Mouse (Mus musculus) ES-E14 (cell line): ENCODE results near the gene Pde2a. TPM values are rescaled to one million over a fixed set of nuclear protein-coding genes. Genes with fewer than 3 reads are reported as not detected.

Experiments
- DNase-seq: peaks from one replicate; pipeline ENCODE4 v3.0.0-alpha.2; 2013; ENCODE audit warnings: low read depth, low spot score
- H3K27ac ChIP-seq: 2 replicates; pipeline ENCODE4 v1.5.1; 2012; ENCODE audit warnings: low read depth, mild to moderate bottlenecking, low read length, moderate library complexity, mixed read lengths; ENCODE audit not compliant: poor library complexity, insufficient read depth, severe bottlenecking
- H3K36me3 ChIP-seq: 2 replicates; pipeline ENCODE4 v1.6.1; 2012; ENCODE audit warnings: mild to moderate bottlenecking, low read length, moderate library complexity, mixed read lengths; ENCODE audit not compliant: control insufficient read depth, poor library complexity, insufficient read depth, severe bottlenecking
- H3K4me1 ChIP-seq, 2 experiments: fragments of 150-350 bp in 1 of 2; sonication (generic) in 1 of 2; 2 replicates each; pipeline ENCODE4 v1.6.1; 2012; ENCODE audit warnings: low read length in 2 of 2, mild to moderate bottlenecking in 1 of 2, mixed read lengths in 1 of 2; ENCODE audit not compliant: control insufficient read depth in 2 of 2, insufficient read depth in 2 of 2, poor library complexity in 1 of 2
- H3K4me3 ChIP-seq, 2 experiments: fragments of 150-350 bp in 1 of 2; sonication (generic) in 1 of 2; 2 replicates each; pipeline ENCODE4 v1.5.1; 2012; ENCODE audit warnings: low read length in 2 of 2, low read depth in 1 of 2, mild to moderate bottlenecking in 1 of 2, mixed read lengths in 1 of 2; ENCODE audit not compliant: insufficient read depth in 1 of 2, poor library complexity in 1 of 2, severe bottlenecking in 1 of 2
- H3K9ac ChIP-seq: 2 replicates; pipeline ENCODE4 v1.6.1; 2012; ENCODE audit warnings: low read depth, mild to moderate bottlenecking, low read length, mixed read lengths; ENCODE audit not compliant: poor library complexity, insufficient read depth, severe bottlenecking
- H3K9me3 ChIP-seq: fragments of 150-350 bp; sonication (generic); 2 replicates; pipeline ENCODE4 v1.6.1; 2012; ENCODE audit warnings: low read depth, mild to moderate bottlenecking, low read length; ENCODE audit not compliant: control insufficient read depth, insufficient read depth
- CHD2 ChIP-seq: IDR thresholded peaks from 2 replicates; pipeline ENCODE4 v1.6.1; 2014; ENCODE audit warnings: mild to moderate bottlenecking, low read depth, low read length, inconsistent platforms
- HCFC1 ChIP-seq: IDR thresholded peaks from 2 replicates; pipeline ENCODE4 v1.6.1; 2012; ENCODE audit warnings: low read length, inconsistent platforms, borderline replicate concordance; ENCODE audit not compliant: insufficient read depth
- MAFK ChIP-seq: IDR thresholded peaks from 2 replicates; pipeline ENCODE4 v1.6.1; 2014; ENCODE audit warnings: mild to moderate bottlenecking, low read depth, low read length, inconsistent platforms; ENCODE audit not compliant: insufficient read depth
- ZC3H11A ChIP-seq: IDR thresholded peaks from 2 replicates; pipeline ENCODE4 v1.6.1; 2012; ENCODE audit warnings: low read depth, mild to moderate bottlenecking, inconsistent platforms, low read length, borderline replicate concordance
- ZNF384 ChIP-seq: IDR thresholded peaks from 2 replicates; pipeline ENCODE4 v1.6.1; 2012; ENCODE audit warnings: low read depth, low read length, inconsistent platforms
- in situ Hi-C, 2 experiments: fragments of 600-800 bp; cut with MboI; formaldehyde crosslinking; loops; one replicate each; pipeline ENCODE4 v1.15.1; 2025; ENCODE audit warnings: low sequenced_read_pairs in 2 of 2, inconsistent platforms in 1 of 2; ENCODE audit not compliant: unreplicated experiment in 2 of 2
- total RNA-seq: library from RNA; depleted of rRNA; stranded (reverse); fragments of 300-350 nt; gene quantifications from 2 replicates; pipeline ENCODE4 v1.2.3, GENCODE M21; 2012

Pde2a gene
- total RNA-seq, 1 experiment = 6.2 TPM

GRCm38 (mm10) chr7:101509212-101509611 lies 87.7 kb downstream of the Pde2a start:
- no peaks in the 10 kb centered on the region for H3K9me3 ChIP-seq
- TF ChIP-seq HCFC1 = no peak
- TF ChIP-seq MAFK = no peak
- TF ChIP-seq ZNF384 = no peak
- no peak for TF ChIP-seq CHD2
- H3K4me3 ChIP-seq = no peak overlapping the region
- in situ Hi-C loops = no loop called here
- H3K4me1 ChIP-seq = peaks cover 0 to 6% of the 10 kb centered on the region in 2 experiments; a peak in 2 of 4 replicates
- no peak for DNase-seq
- H3K9ac ChIP-seq = no peak overlapping the region
- H3K27ac ChIP-seq = no peak overlapping the region
- H3K36me3 ChIP-seq = no peaks in the 10 kb centered on the region

DNA sequence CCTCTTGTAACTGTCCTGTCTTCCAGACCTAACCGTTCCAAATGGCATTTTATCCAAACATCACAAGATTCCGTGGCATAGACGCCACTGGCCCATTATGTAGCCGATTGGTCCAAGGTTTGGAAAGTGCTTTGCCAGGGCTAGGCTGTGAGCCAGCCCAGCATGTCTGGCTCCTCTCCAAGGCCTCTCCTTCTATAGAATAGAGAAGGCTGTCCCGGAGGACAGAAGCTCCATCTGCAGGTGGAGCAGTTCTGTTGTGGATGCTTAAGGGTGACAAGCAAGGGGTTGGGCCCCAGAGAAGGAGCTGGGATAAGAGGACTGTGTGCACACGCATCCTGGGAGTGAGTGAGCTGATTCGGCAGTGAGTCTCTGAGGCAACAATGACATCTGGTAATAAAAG lies 92.2 kb downstream of the Pde2a start:
- Histone ChIP-seq H3K4me3 (no peak overlapping the region), H3K27ac (no peak overlapping the region), H3K9ac (no peak overlapping the region), H3K9me3 (no peaks in the 10 kb centered on the region), H3K36me3 (no peaks in the 10 kb centered on the region), H3K4me1 (peaks cover 0 to 2% of the 10 kb centered on the region in 2 experiments; a peak in 2 of 4 replicates)
- no peak for DNase-seq
- TF ChIP-seq MAFK = no peak
- no peak for TF ChIP-seq CHD2
- no peak for TF ChIP-seq ZC3H11A
- no peak for TF ChIP-seq ZNF384
- TF ChIP-seq HCFC1 = no peak
- in situ Hi-C loops = no loop called here

- no peak for DNase-seq
- no peak overlapping the region for H3K9ac ChIP-seq
- H3K9me3 ChIP-seq = no peaks in the 10 kb centered on the region
- peaks cover 0 to 2% of the 10 kb centered on the region in 2 experiments; a peak in 1 of 4 replicates for H3K4me1 ChIP-seq
- TF ChIP-seq ZNF384 = no peak
- TF ChIP-seq CHD2 = no peak
- TF ChIP-seq HCFC1 = no peak
- no peak for TF ChIP-seq MAFK
- no peak for TF ChIP-seq ZC3H11A
- H3K27ac ChIP-seq = no peak overlapping the region
- no peaks in the 10 kb centered on the region for H3K36me3 ChIP-seq
- H3K4me3 ChIP-seq = no peak overlapping the region
- in situ Hi-C loops = no loop called here
These were observed 93.3 kb downstream of the Pde2a start for GRCm38 (mm10) chr7:101514768-101515167.

DNA sequence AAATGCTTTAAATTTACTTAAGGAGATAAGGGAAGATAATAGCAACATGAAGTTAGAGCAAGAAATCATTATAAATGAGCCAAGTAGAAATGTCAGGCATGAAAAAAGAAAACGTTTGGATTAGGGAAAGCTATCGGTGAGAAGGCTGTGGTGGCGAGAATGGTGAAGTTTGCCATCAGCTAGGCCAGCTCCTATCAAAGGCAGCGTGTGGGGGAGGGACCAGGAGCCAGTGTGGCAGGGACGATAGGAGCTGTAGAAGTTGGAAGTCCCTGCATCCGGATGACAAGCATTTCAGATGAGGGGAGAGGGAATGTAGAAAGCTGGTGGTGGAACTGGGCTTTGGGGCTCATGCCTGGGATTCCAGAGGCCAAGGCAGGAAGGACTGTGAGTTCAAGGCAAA lies 93.8 kb downstream of the Pde2a start:
- Histone ChIP-seq H3K4me3 (no peak overlapping the region), H3K9ac (no peak overlapping the region), H3K27ac (no peak overlapping the region), H3K9me3 (no peaks in the 10 kb centered on the region), H3K4me1 (peaks cover 0 to 2% of the 10 kb centered on the region in 2 experiments; a peak in 1 of 4 replicates), H3K36me3 (no peaks in the 10 kb centered on the region)
- no peak for DNase-seq
- TF ChIP-seq ZNF384 = no peak
- TF ChIP-seq ZC3H11A = no peak
- no peak for TF ChIP-seq HCFC1
- TF ChIP-seq MAFK = no peak
- no peak for TF ChIP-seq CHD2
- in situ Hi-C loops = no loop called here

DNA sequence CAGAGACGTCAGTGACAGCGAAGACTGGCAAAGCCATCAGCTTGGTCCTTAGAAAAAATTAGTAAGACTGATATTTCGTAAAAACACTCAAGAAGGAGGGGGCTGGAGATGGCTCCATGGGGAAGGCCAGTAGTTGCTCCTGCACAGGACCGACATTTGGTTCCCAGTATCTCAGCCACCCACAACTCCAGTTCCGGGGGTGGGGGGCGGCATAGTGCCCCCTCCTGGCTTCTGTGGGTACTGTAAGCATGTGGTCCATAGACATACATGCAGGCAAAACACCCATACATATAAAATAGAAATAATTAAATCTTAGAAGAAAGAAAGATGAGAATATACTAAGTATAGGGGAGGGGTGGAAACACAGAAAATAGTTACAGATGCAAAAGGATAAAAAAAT lies 95.0 kb downstream of the Pde2a start:
- no peak for DNase-seq

More for the DNA sequence above, 95.0 kb downstream of the Pde2a start:
- TF ChIP-seq ZC3H11A = no peak
- no peak for TF ChIP-seq HCFC1
- TF ChIP-seq MAFK = no peak
- TF ChIP-seq ZNF384 = no peak
- TF ChIP-seq CHD2 = no peak
- no peak overlapping the region for H3K27ac ChIP-seq
- H3K4me3 ChIP-seq = no peak overlapping the region
- no peak overlapping the region for H3K9ac ChIP-seq
- H3K36me3 ChIP-seq = no peaks in the 10 kb centered on the region
- H3K9me3 ChIP-seq = no peaks in the 10 kb centered on the region
- H3K4me1 ChIP-seq = peaks cover 0 to 2% of the 10 kb centered on the region in 2 experiments; a peak in 1 of 4 replicates
- in situ Hi-C loops = no loop called here
